Mouse (Mus musculus) brain, embryonic 14.5 days (tissue): ENCODE measurements around the gene Dgki.

Source experiments
- CTCF ChIP-seq: fragments of 200-500 bp; IDR thresholded peaks from 2 replicates; pipeline ENCODE4 v1.5.1; 2012; ENCODE audit warnings: inconsistent platforms, mild to moderate bottlenecking, moderate library complexity, borderline replicate concordance; ENCODE audit not compliant: insufficient read depth, insufficient read length; ENCODE audit errors: extremely low read depth
- POLR2A ChIP-seq: fragments of 200-500 bp; IDR thresholded peaks from 2 replicates; pipeline ENCODE4 v1.6.1; 2012; ENCODE audit warnings: mild to moderate bottlenecking, inconsistent platforms, borderline replicate concordance; ENCODE audit not compliant: poor library complexity, insufficient read depth, insufficient read length, severe bottlenecking; ENCODE audit errors: extremely low read depth

DNA sequence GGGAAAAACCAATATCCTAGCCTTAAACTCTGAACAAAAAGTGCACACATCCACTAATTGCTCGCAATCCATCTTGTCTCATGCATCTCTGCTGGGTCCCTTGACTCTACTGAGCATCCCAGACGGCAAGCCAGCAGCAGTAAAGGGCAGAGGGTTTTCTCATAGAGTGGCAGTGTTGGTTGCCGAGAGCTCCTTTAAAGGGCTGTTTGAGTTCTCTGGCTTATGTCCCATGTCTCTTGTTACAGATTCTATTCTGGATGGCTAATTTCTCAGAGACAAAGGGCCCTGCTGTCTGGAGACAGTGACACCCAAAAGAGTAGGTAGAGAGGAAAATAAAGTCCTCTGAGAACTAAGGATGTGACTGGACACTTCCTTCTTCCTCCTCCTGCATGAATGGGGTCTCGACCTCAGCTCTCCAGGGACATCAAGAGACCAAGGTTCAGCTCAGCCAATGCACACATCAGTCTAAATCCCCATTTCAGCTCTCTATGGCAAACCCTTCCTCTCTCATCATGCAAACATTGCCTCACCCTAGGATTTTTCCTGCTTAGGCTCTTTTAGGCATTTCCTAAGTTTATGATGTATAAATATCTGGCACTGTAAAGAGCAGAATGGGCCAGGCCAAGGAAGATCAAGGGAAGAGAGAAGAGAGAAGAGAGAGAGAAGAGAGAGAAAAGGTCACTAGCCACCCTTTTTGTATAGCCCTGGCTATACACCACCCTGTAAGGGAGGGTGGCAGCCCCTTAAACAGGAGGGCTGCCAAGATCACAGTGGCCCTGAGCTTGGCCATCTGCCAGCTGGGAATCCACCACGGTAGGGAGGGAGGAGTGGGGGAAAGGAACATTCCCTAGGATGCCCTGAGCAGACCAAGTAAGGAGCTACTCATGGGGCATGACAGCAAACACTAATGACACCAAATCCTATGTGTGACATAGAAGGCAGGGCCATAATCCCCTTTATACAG lies 30.2 kb upstream of the Dgki start:
- TF ChIP-seq CTCF (no peak), POLR2A (no peak)
